Mouse (Mus musculus): Measurements from ENCODE around the gene Mmgt1. TPM values are rescaled to one million over a fixed set of nuclear protein-coding genes. Genes with fewer than 3 reads are reported as not detected.

Gene Mmgt1
- polyA plus RNA-seq (2012; rRNA removed), result 27.3 and 27.4 TPM in 2 replicates

GRCm38 (mm10) chrX:56597887-56598640 lies at the start of gene Mmgt1:
Gene Mmgt1 (minus strand): TSS chrX:56598069.
- TF ChIP-seq CTCF (IDR thresholded peaks at IDR 0.05; ENCODE audit: borderline replicate concordance, insufficient read depth, low read depth, low read length), result no peak
- peak; percentile 65 for TF ChIP-seq POLR2A (IDR thresholded peaks at IDR 0.05; ENCODE audit: borderline replicate concordance, insufficient read depth, low read length)
- Histone ChIP-seq H3K4me3 (replicated peaks; ENCODE audit: insufficient read depth, low read depth, low read length) (peak within 1 kb of the TSS; percentile 97), H3K4me1 (ENCODE audit: control insufficient read depth, insufficient read depth, low read length) (no peaks in the 10 kb centered on the region), H3K27me3 (ENCODE audit: control insufficient read depth, insufficient read depth, low read length) (no peaks in the 10 kb centered on the region), H3K27ac (ENCODE audit: insufficient read depth, low read length) (peak within 1 kb of the TSS; percentile 25; the same call in 1 of the 2 replicates)
- peak; percentile 92 to 95 for DNase-seq
- WGBS, result 3% methylated on average over 44 of the region's 44 CpGs

GRCm38 (mm10) chrX:56640066-56640465 lies 42.2 kb upstream of the Mmgt1 start:
- Histone ChIP-seq H3K27me3 (ENCODE audit: control insufficient read depth, insufficient read depth, low read length) (no peaks in the 10 kb centered on the region), H3K4me1 (ENCODE audit: control insufficient read depth, insufficient read depth, low read length) (no peaks in the 10 kb centered on the region), H3K27ac (ENCODE audit: insufficient read depth, low read length) (no peak overlapping the region), H3K4me3 (replicated peaks; ENCODE audit: insufficient read depth, low read depth, low read length) (no peak overlapping the region)
- WGBS, result 6% methylated on average over 1 of the region's 1 CpGs
- no peak for DNase-seq
- TF ChIP-seq CTCF (IDR thresholded peaks at IDR 0.05; ENCODE audit: borderline replicate concordance, insufficient read depth, low read depth, low read length), result no peak
- no peak for TF ChIP-seq POLR2A (IDR thresholded peaks at IDR 0.05; ENCODE audit: borderline replicate concordance, insufficient read depth, low read length)

DNA sequence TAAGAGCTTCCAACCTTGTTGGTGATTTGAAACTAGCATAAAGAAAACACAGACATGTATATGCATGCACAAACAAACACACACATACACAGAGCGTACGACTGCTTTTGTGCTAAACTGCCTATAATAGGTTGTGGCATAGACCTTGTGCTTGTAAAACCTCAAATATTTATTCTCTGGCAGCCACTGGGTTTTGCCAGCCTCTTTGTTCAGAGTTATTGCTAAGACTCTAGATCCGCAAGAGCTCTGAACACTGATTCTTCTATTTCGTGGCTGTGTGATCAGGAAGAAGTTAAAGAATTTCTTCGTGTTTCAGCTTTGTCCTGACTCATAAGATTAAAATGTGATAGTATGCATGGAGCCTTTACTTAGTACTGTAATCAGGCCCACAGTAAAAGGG lies 38.3 kb upstream of the Mmgt1 start:
- Histone ChIP-seq H3K4me3 (replicated peaks; ENCODE audit: insufficient read depth, low read depth, low read length) (no peak overlapping the region), H3K27me3 (ENCODE audit: control insufficient read depth, insufficient read depth, low read length) (no peaks in the 10 kb centered on the region), H3K27ac (ENCODE audit: insufficient read depth, low read length) (no peak overlapping the region), H3K4me1 (ENCODE audit: control insufficient read depth, insufficient read depth, low read length) (no peaks in the 10 kb centered on the region)
- no peak for TF ChIP-seq CTCF (IDR thresholded peaks at IDR 0.05; ENCODE audit: borderline replicate concordance, insufficient read depth, low read depth, low read length)
- TF ChIP-seq POLR2A (IDR thresholded peaks at IDR 0.05; ENCODE audit: borderline replicate concordance, insufficient read depth, low read length), result no peak
- WGBS, result 89% methylated on average over 5 of the region's 5 CpGs
- DNase-seq, result no peak

GRCm38 (mm10) chrX:56615236-56615635 lies 17.4 kb upstream of the Mmgt1 start:
- 91% methylated on average over 2 of the region's 2 CpGs for WGBS
- H3K4me1 ChIP-seq (ENCODE audit: control insufficient read depth, insufficient read depth, low read length), result no peaks in the 10 kb centered on the region
- no peaks in the 10 kb centered on the region for H3K27me3 ChIP-seq (ENCODE audit: control insufficient read depth, insufficient read depth, low read length)
- H3K4me3 ChIP-seq (replicated peaks; ENCODE audit: insufficient read depth, low read depth, low read length), result no peak overlapping the region
- no peak for TF ChIP-seq POLR2A (IDR thresholded peaks at IDR 0.05; ENCODE audit: borderline replicate concordance, insufficient read depth, low read length)
- TF ChIP-seq CTCF (IDR thresholded peaks at IDR 0.05; ENCODE audit: borderline replicate concordance, insufficient read depth, low read depth, low read length), result no peak
- no peak overlapping the region for H3K27ac ChIP-seq (ENCODE audit: insufficient read depth, low read length)
- no peak for DNase-seq

DNA sequence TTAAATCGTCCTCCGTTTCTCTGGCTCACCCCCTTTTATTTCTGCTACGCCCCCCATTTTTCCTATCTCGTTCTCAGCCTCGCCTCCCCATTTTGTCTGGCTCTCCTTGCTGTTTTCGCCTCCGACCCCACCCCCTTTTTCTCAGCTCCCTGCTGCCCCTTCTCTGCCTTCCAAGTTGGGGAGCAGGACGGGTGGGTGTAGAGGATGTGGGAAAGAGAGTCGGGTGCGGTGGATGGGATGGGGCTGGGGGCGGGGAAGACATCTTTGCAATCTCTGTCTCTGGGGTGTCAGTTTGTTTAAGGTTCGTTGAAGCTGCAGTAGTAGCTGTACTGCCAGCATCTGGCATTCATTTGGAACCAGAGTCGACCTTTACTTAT lies 12.4 kb upstream of the Mmgt1 start:
- no peaks in the 10 kb centered on the region for H3K4me1 ChIP-seq (ENCODE audit: control insufficient read depth, insufficient read depth, low read length)
- 0 out of 2 replicates have a peak overlapping the region, but pooled peaks have one; percentile 56 for H3K27ac ChIP-seq (ENCODE audit: insufficient read depth, low read length)
- no peaks in the 10 kb centered on the region for H3K27me3 ChIP-seq (ENCODE audit: control insufficient read depth, insufficient read depth, low read length)
- TF ChIP-seq POLR2A (IDR thresholded peaks at IDR 0.05; ENCODE audit: borderline replicate concordance, insufficient read depth, low read length) (no peak), CTCF (IDR thresholded peaks at IDR 0.05; ENCODE audit: borderline replicate concordance, insufficient read depth, low read depth, low read length) (no peak)
- 7% methylated on average over 13 of the region's 13 CpGs for WGBS
- H3K4me3 ChIP-seq (replicated peaks; ENCODE audit: insufficient read depth, low read depth, low read length), result peak overlapping the region; percentile 92
- peak in 1 of 2 experiments; percentile 4 for DNase-seq

- no peaks in the 10 kb centered on the region for H3K27me3 ChIP-seq (ENCODE audit: control insufficient read depth, insufficient read depth, low read length)
- peak within 1 kb of the TSS; percentile 92 for H3K4me3 ChIP-seq (replicated peaks; ENCODE audit: insufficient read depth, low read depth, low read length)
- H3K27ac ChIP-seq (ENCODE audit: insufficient read depth, low read length), result peak within 1 kb of the TSS; percentile 63; the same call in 1 of the 2 replicates
- peak; percentile 75 to 83 for DNase-seq
- TF ChIP-seq CTCF (IDR thresholded peaks at IDR 0.05; ENCODE audit: borderline replicate concordance, insufficient read depth, low read depth, low read length) (no peak), POLR2A (IDR thresholded peaks at IDR 0.05; ENCODE audit: borderline replicate concordance, insufficient read depth, low read length) (peak; percentile 32; the same call in 1 of the 2 replicates)
- 8% methylated on average over 40 of the region's 50 CpGs for WGBS
- H3K4me1 ChIP-seq (ENCODE audit: control insufficient read depth, insufficient read depth, low read length), result no peaks in the 10 kb centered on the region
These were observed 11.9 kb upstream of the Mmgt1 start, which contains the start of gene Slc9a6 for GRCm38 (mm10) chrX:56609623-56610317. Gene Slc9a6 (plus strand): TSS chrX:56609757.

DNA sequence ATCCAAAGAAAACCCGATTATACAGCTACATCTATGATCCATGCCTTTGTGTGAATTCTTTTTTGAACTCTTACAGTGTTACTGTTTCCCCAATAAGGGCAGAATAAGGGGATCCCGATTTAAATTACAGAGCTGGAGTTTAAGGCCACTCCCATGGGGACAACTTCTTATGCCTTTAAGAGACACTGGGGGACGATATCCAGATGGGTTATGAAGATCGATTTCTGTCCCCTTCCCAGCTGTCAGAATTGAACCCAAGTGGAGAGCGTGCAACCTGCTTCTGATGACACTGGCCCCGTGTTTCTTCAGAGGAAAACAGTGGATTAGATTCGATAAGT lies 11.4 kb upstream of the Mmgt1 start:
- peak overlapping the region; percentile 63; the same call in 1 of the 2 replicates for H3K27ac ChIP-seq (ENCODE audit: insufficient read depth, low read length)
- WGBS, result 11% methylated on average over 7 of the region's 7 CpGs
- TF ChIP-seq CTCF (IDR thresholded peaks at IDR 0.05; ENCODE audit: borderline replicate concordance, insufficient read depth, low read depth, low read length), result no peak
- no peak for TF ChIP-seq POLR2A (IDR thresholded peaks at IDR 0.05; ENCODE audit: borderline replicate concordance, insufficient read depth, low read length)
- no peaks in the 10 kb centered on the region for H3K27me3 ChIP-seq (ENCODE audit: control insufficient read depth, insufficient read depth, low read length)
- H3K4me3 ChIP-seq (replicated peaks; ENCODE audit: insufficient read depth, low read depth, low read length), result peak overlapping the region; percentile 92
- no peaks in the 10 kb centered on the region for H3K4me1 ChIP-seq (ENCODE audit: control insufficient read depth, insufficient read depth, low read length)
- no peak for DNase-seq
